Mouse (Mus musculus): ENCODE data around the gene Selp. TPM values are rescaled to one million over a fixed set of nuclear protein-coding genes. Genes with fewer than 3 reads are reported as not detected.

The Selp gene
- total RNA-seq (2017), result 9.2 and 10.0 TPM in 2 replicates

- ATAC-seq (ENCODE audit: extremely low read depth, insufficient number of reproducible peaks, low FRiP score, poor library complexity, severe bottlenecking), result no peak
Measured at GRCm38 (mm10) chr1:164114947-164115493, at the start of gene Selp. Selp (plus strand) TSS chr1:164115264.

GRCm38 (mm10) chr1:164069261-164069660 is 45.8 kb upstream of the Selp start:
- ATAC-seq (ENCODE audit: extremely low read depth, insufficient number of reproducible peaks, low FRiP score, poor library complexity, severe bottlenecking), result no peak

- ATAC-seq (ENCODE audit: extremely low read depth, insufficient number of reproducible peaks, low FRiP score, poor library complexity, severe bottlenecking), result no peak
Measured at GRCm38 (mm10) chr1:164070461-164070860, 44.6 kb upstream of the Selp start.

- peak; percentile 40; the same call in 1 of the 2 replicates for ATAC-seq (ENCODE audit: extremely low read depth, insufficient number of reproducible peaks, low FRiP score, poor library complexity, severe bottlenecking)
Measured at GRCm38 (mm10) chr1:164071111-164071510, 44.0 kb upstream of the Selp start.

GRCm38 (mm10) chr1:164072001-164072400 is 43.1 kb upstream of the Selp start:
- no peak for ATAC-seq (ENCODE audit: extremely low read depth, insufficient number of reproducible peaks, low FRiP score, poor library complexity, severe bottlenecking)

GRCm38 (mm10) chr1:164073091-164073490 is 42.0 kb upstream of the Selp start:
- ATAC-seq (ENCODE audit: extremely low read depth, insufficient number of reproducible peaks, low FRiP score, poor library complexity, severe bottlenecking), result no peak

- ATAC-seq (ENCODE audit: extremely low read depth, insufficient number of reproducible peaks, low FRiP score, poor library complexity, severe bottlenecking), result no peak
Measured at GRCm38 (mm10) chr1:164073803-164074202, 41.3 kb upstream of the Selp start.

- no peak for ATAC-seq (ENCODE audit: extremely low read depth, insufficient number of reproducible peaks, low FRiP score, poor library complexity, severe bottlenecking)
Measured at GRCm38 (mm10) chr1:164074606-164075140, 40.4 kb upstream of the Selp start.

GRCm38 (mm10) chr1:164075416-164075815 is 39.6 kb upstream of the Selp start:
- ATAC-seq (ENCODE audit: extremely low read depth, insufficient number of reproducible peaks, low FRiP score, poor library complexity, severe bottlenecking), result no peak

- peak; percentile 52; the same call in 1 of the 2 replicates for ATAC-seq (ENCODE audit: extremely low read depth, insufficient number of reproducible peaks, low FRiP score, poor library complexity, severe bottlenecking)
Measured at GRCm38 (mm10) chr1:164076441-164076840, 38.6 kb upstream of the Selp start.

- ATAC-seq (ENCODE audit: extremely low read depth, insufficient number of reproducible peaks, low FRiP score, poor library complexity, severe bottlenecking), result no peak
Measured at GRCm38 (mm10) chr1:164077031-164077430, 38.0 kb upstream of the Selp start.

- peak; percentile 45 for ATAC-seq (ENCODE audit: extremely low read depth, insufficient number of reproducible peaks, low FRiP score, poor library complexity, severe bottlenecking)
Measured at GRCm38 (mm10) chr1:164078323-164078741, 36.7 kb upstream of the Selp start.

- ATAC-seq (ENCODE audit: extremely low read depth, insufficient number of reproducible peaks, low FRiP score, poor library complexity, severe bottlenecking), result no peak
Measured at GRCm38 (mm10) chr1:164079091-164079490, 36.0 kb upstream of the Selp start.

GRCm38 (mm10) chr1:164083046-164083445 is 32.0 kb upstream of the Selp start:
- no peak for ATAC-seq (ENCODE audit: extremely low read depth, insufficient number of reproducible peaks, low FRiP score, poor library complexity, severe bottlenecking)

GRCm38 (mm10) chr1:164086797-164087196 is 28.3 kb upstream of the Selp start:
- ATAC-seq (ENCODE audit: extremely low read depth, insufficient number of reproducible peaks, low FRiP score, poor library complexity, severe bottlenecking), result no peak

- peak; percentile 62 for ATAC-seq (ENCODE audit: extremely low read depth, insufficient number of reproducible peaks, low FRiP score, poor library complexity, severe bottlenecking)
Measured at GRCm38 (mm10) chr1:164087872-164088271, 27.2 kb upstream of the Selp start.

- no peak for ATAC-seq (ENCODE audit: extremely low read depth, insufficient number of reproducible peaks, low FRiP score, poor library complexity, severe bottlenecking)
Measured at GRCm38 (mm10) chr1:164096780-164097179, 18.3 kb upstream of the Selp start.

GRCm38 (mm10) chr1:164097911-164098310 is 17.2 kb upstream of the Selp start:
- ATAC-seq (ENCODE audit: extremely low read depth, insufficient number of reproducible peaks, low FRiP score, poor library complexity, severe bottlenecking), result peak; percentile 60; the same call in 1 of the 2 replicates

- 0 out of 2 replicates have a peak, but pooled peaks have one; percentile 30 for ATAC-seq (ENCODE audit: extremely low read depth, insufficient number of reproducible peaks, low FRiP score, poor library complexity, severe bottlenecking)
Measured at GRCm38 (mm10) chr1:164098372-164098771, 16.7 kb upstream of the Selp start.

- ATAC-seq (ENCODE audit: extremely low read depth, insufficient number of reproducible peaks, low FRiP score, poor library complexity, severe bottlenecking), result no peak
Measured at GRCm38 (mm10) chr1:164109763-164110162, 5.3 kb upstream of the Selp start.

Measured in neutrophil, adult 5-6 weeks (primary cell).